Mouse (Mus musculus) kidney, adult 2 months (tissue): ENCODE data around the gene B3gnt2. TPM values are rescaled to one million over a fixed set of nuclear protein-coding genes. Genes with fewer than 3 reads are reported as not detected.

Source experiments
- DNase-seq: peaks from one replicate; pipeline ENCODE4 v3.0.0; 2021
- H3K27ac ChIP-seq: fragments of 200-500 bp; 2 replicates; pipeline ENCODE4 v1.5.1; 2012; ENCODE audit warnings: low read depth, low read length, control low read depth, inconsistent platforms; ENCODE audit not compliant: insufficient read depth
- H3K27me3 ChIP-seq: fragments of 200-500 bp; replicated peaks from 2 replicates; pipeline ENCODE4 v1.6.1; 2012; ENCODE audit warnings: mild to moderate bottlenecking, moderate library complexity, low read length, inconsistent platforms; ENCODE audit not compliant: control insufficient read depth, insufficient read depth
- H3K36me3 ChIP-seq: fragments of 200-500 bp; 2 replicates; pipeline ENCODE4 v1.6.1; 2012; ENCODE audit warnings: mild to moderate bottlenecking, moderate library complexity, low read length, inconsistent platforms; ENCODE audit not compliant: control insufficient read depth, insufficient read depth
- H3K4me1 ChIP-seq: fragments of 200-500 bp; 2 replicates; pipeline ENCODE4 v1.6.1; 2011; ENCODE audit warnings: low read length; ENCODE audit not compliant: control insufficient read depth, insufficient read depth
- H3K4me3 ChIP-seq: fragments of 200-500 bp; 2 replicates; pipeline ENCODE4 v1.5.1; 2011; ENCODE audit warnings: mild to moderate bottlenecking, low read depth, low read length, control low read depth; ENCODE audit not compliant: insufficient read depth
- CTCF ChIP-seq: fragments of 200-500 bp; conservative IDR thresholded peaks from 2 replicates; pipeline ENCODE4 v1.5.1; 2011; ENCODE audit warnings: low read depth, mild to moderate bottlenecking, control low read depth, low read length, moderate library complexity, mixed read lengths; ENCODE audit not compliant: insufficient read depth, insufficient read length
- POLR2A ChIP-seq: fragments of 200-500 bp; IDR thresholded peaks from one replicate; pipeline ENCODE4 v1.6.1; 2011; ENCODE audit warnings: low read depth, low read length, control low read depth
- WGBS: fragments of 180-500 bp; shearing (Covaris S2); methylation state at CpG from one replicate; pipeline ENCODE4 v1.1.7; 2018; 5-methylcytosine and 5-hydroxymethylcytosine counted together
- polyA plus RNA-seq: library from polyadenylated mRNA; depleted of rRNA; stranded (reverse); fragments of >200 nt; gene quantifications from 2 replicates; pipeline ENCODE4 v1.2.3, GENCODE M21; 2012

B3gnt2 gene
- polyA plus RNA-seq, 1 experiment: 21.0 TPM

GRCm38 (mm10) chr11:22882926-22883325 is 22.2 kb upstream of the B3gnt2 start:
- TF ChIP-seq CTCF (no peak), POLR2A (no peak)
- H3K27ac ChIP-seq: no peak overlapping the region

GRCm38 (mm10) chr11:22880383-22881172 is 19.8 kb upstream of the B3gnt2 start:
- DNase-seq: no peak
- H3K27ac ChIP-seq: no peak overlapping the region
- 74% methylated on average over 3 of the region's 3 CpGs for WGBS

More at GRCm38 (mm10) chr11:22882926-22883325, 22.2 kb upstream of the B3gnt2 start:
- Histone ChIP-seq H3K4me1 (peaks cover 7% of the 10 kb centered on the region; the same call in 1 of the 2 replicates), H3K27me3 (no peaks in the 10 kb centered on the region), H3K36me3 (no peaks in the 10 kb centered on the region), H3K4me3 (no peak overlapping the region)
- DNase-seq: no peak

GRCm38 (mm10) chr11:22879645-22880044 is 18.9 kb upstream of the B3gnt2 start:
- Histone ChIP-seq H3K27ac (no peak overlapping the region), H3K27me3 (no peaks in the 10 kb centered on the region), H3K4me3 (no peak overlapping the region), H3K4me1 (peaks cover 7% of the 10 kb centered on the region; the same call in 1 of the 2 replicates), H3K36me3 (no peaks in the 10 kb centered on the region)
- TF ChIP-seq POLR2A (no peak), CTCF (no peak)
- 82% methylated on average over 4 of the region's 4 CpGs for WGBS
- no peak for DNase-seq

More at GRCm38 (mm10) chr11:22880383-22881172, 19.8 kb upstream of the B3gnt2 start:
- peaks cover 7% of the 10 kb centered on the region; the same call in 1 of the 2 replicates for H3K4me1 ChIP-seq
- H3K27me3 ChIP-seq: no peaks in the 10 kb centered on the region
- H3K36me3 ChIP-seq: no peaks in the 10 kb centered on the region
- no peak overlapping the region for H3K4me3 ChIP-seq
- TF ChIP-seq POLR2A: no peak
- no peak for TF ChIP-seq CTCF

- Histone ChIP-seq H3K4me3 (no peak overlapping the region), H3K4me1 (peaks cover 15% of the 10 kb centered on the region), H3K36me3 (no peaks in the 10 kb centered on the region), H3K27me3 (no peaks in the 10 kb centered on the region), H3K27ac (no peak overlapping the region)
- TF ChIP-seq CTCF: no peak
- no peak for TF ChIP-seq POLR2A
- WGBS: 94% methylated on average over 3 of the region's 3 CpGs
- DNase-seq: no peak
Observed at GRCm38 (mm10) chr11:22876680-22877330, 16.0 kb upstream of the B3gnt2 start.

- Histone ChIP-seq H3K4me1 (peaks cover 15% of the 10 kb centered on the region), H3K27me3 (no peaks in the 10 kb centered on the region), H3K27ac (no peak overlapping the region), H3K4me3 (no peak overlapping the region), H3K36me3 (no peaks in the 10 kb centered on the region)
- TF ChIP-seq POLR2A: no peak
- TF ChIP-seq CTCF: no peak
- WGBS: 95% methylated on average over 4 of the region's 4 CpGs
- no peak for DNase-seq
Observed at GRCm38 (mm10) chr11:22875279-22875678, 14.5 kb upstream of the B3gnt2 start.

- DNase-seq: no peak
- Histone ChIP-seq H3K4me3 (no peak overlapping the region), H3K27me3 (no peaks in the 10 kb centered on the region), H3K27ac (no peak overlapping the region), H3K36me3 (no peaks in the 10 kb centered on the region), H3K4me1 (peaks cover 15% of the 10 kb centered on the region)
- no peak for TF ChIP-seq CTCF
- TF ChIP-seq POLR2A: no peak
- 86% methylated on average over 6 of the region's 6 CpGs for WGBS
Observed at GRCm38 (mm10) chr11:22874747-22875146, 14.0 kb upstream of the B3gnt2 start.

- H3K27me3 ChIP-seq: no peaks in the 10 kb centered on the region
- H3K27ac ChIP-seq: peak overlapping the region; percentile 48; the same call in 1 of the 2 replicates
- WGBS: 49% methylated on average over 4 of the region's 4 CpGs
- no peak overlapping the region for H3K4me3 ChIP-seq
- peak; percentile 75 for DNase-seq
- H3K36me3 ChIP-seq: no peaks in the 10 kb centered on the region
- no peak for TF ChIP-seq CTCF
- no peak for TF ChIP-seq POLR2A
- H3K4me1 ChIP-seq: peaks cover 15% of the 10 kb centered on the region
Observed at GRCm38 (mm10) chr11:22873383-22873782, 12.6 kb upstream of the B3gnt2 start.
